Mouse (Mus musculus) hindlimb bud, embryonic 11.5 days (tissue): ENCODE measurements around the gene Ephb2.

Experiments
- DNase-seq: peaks from one replicate; pipeline ENCODE4 v3.0.0-alpha.2; 2012; ENCODE audit warnings: low read depth, low spot score; ENCODE audit errors: extremely low spot score

Ephb2 gene

DNA sequence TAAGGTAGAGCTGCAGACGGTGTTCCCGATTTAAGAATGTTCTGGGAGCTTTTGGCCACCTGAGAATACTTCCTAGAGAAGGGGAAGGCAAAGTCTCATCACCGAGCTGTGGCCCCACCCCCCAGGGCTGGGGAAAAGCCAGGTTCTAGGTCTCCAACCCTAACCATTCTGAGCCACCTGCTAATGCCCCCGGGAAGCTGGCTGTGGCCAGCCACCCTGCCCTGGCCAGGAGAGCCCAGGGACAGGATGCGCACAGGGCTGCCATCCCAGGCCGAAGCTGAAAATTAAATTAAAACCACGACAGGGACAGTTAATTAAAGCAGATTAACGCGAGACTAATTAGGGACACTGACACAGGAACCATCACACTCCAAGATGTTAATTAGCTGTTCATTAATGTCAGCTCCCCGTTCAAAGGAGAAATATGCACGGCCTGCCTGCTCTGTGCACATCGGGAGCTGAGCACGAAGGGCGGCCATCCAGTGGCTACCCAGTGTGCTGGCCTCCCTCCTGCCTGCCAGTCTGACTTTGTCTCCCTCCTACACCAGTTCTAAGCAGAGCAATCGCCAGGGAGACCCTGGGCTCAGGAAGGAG, 101.5 kb downstream of the Ephb2 start:
- no peak for DNase-seq

DNA sequence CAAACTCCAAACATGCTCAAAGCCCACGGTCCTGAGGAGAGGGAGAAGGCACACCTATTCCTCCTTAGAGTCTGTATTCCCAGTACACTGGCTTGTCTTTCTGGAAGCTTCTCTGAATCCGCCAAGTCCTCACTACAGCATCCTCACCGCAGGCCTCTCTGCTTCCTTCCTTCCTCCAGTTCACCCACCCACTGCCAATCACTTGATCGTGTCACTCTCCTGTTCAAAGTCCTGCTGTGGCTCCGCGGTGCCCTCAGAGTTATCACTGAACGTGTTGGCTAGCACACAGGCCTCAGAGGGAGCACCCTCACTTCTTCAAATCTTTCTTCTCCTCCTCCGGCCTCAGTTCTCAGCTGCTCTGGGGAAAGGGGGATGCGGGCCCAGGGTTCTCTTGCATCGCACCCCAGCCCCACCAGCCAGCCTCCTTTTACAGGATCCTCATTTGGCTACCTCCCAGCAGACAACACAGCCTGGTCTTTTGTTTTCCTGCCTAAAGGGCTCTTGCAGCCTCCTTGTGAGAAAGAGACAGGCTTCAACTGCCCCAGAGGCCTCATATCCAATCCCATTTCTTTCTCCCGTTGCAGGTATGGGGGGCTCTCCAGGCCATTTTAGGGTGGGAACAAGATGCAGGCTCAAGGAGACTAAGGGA, 102.4 kb downstream of the Ephb2 start:
- no peak for DNase-seq

DNA sequence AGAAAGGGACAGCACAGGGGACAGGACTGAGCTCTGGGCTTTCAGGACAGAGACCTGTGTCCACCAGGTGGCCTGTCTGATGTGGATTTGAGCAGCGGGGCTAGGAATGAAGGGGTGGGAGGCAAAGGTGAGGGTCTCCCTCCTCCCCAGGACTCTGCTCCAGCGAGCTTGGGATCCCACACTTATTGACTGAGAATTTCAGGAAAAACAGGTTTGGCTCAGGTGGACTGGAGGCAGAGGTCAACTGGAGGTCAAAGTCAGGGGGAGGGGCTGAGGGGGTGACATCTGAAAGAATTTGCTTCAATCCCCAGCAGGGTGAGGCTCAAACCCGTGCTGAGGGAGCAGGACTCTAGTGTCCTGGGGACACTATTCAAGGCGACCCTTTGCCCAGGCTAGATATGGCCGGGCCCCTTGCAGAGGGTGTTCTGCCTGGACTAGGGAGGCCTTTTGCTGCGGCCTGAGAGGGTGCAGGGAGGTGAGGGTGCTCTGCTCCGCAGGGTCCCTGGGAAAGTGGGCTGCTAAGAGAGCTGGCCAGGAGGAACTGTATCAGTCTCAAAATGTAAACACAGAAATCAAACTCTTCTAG, 103.2 kb downstream of the Ephb2 start:
- no peak for DNase-seq

DNA sequence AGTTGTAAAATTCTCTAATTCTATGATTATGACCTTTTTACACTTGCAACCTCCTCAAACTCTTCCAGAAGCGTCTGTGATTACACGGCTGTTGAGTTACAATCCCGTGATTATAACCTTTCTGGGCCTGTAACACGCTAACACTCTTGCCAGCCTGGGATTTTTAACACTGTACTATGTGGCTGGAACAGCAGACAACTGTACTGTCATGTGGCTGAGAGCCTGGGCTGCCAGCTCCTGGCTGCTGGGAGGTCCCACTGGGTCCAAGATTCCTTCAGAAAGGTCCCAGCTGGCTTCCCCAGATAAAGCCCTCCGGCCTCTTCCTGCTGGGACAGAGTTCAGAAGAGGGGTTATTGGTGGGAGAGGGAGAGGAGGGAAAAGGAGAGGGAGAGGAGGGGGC, 104.0 kb downstream of the Ephb2 start:
- no peak for DNase-seq

DNA sequence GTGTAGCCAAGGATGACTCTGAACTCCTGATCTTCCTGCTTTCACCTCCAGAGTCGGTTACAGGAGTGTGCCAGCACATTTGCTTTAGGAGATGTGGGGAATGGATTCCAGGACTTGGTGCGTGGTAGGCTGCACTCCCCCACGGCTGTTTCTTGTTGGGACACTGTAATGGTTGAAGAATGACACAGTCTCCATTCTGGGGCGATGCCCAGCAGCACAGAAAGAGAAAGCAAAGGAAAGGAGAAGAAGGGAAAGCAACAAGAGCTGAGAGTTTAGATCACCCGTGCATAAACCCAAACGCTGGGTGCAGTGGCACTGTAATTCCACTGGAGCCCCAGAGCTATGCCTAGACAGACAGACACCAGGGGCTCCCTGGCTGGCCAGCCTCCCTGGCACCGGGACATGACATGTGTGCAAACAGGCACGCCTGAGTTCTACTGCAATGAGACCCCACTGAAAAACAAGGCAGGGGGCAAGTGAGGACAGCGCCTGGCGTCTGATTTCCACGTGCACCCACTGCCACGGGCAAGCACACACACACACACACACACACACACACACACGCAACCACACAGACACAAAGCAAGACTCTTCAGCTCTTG, 104.7 kb downstream of the Ephb2 start:
- no peak for DNase-seq

DNA sequence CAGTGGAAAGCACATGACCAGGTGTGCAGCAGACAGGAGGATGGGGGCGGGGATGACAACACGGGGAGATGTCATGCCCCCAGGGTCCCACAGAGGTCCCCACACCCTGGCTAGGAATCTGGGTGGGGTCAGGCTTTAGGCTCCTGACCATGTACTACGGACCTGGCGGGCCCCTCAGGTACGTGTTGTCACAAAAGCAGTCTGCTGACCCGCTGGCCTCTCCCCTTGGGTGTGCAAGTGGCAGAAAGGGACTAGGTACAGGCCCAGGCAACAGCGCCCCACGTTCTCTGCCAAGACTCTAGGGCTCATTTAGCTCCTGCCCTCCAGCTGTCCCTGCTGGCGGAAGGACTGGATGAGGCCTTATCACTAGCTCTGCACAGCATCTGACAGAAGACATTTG, 105.3 kb downstream of the Ephb2 start:
- DNase-seq, result no peak

DNA sequence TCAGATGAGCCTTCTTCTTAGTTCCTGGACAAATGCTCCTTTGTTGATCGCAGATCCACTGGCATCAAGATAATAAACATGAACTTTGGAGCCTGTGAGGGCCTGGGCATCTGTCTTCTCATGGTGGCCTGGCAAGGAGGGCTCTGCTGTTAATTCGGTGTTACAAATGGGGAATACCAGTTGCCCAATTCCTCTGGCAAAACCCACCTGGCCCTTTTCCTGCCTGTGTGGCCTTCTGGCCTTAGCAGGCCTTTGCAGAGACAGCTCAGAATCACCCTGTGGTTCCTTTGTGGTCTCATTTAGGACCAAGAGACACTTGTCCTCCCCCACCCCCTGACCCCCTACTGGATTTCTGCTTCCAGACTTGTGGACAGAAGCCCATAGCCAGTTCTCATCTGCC, 106.2 kb downstream of the Ephb2 start:
- DNase-seq, result no peak

DNA sequence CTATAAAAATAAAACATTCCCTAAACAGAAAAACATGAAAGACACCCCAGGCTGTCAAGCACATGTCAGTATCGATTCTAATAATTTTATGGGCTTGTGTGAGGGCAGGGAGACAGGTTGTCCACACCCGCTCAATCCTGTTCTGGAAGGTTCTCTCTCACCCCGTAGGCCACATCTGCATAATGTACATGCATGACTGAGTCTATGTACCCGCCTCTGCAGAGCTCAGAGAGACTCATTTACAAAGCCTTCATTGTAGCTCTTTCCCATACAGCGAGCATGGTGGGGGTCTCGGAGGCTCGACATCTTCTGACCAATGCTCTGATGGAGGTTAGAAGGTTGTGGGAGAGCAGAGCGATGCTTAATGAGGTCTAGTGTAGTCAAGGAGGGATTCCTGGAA, 108.8 kb downstream of the Ephb2 start:
- DNase-seq, result no peak

DNA sequence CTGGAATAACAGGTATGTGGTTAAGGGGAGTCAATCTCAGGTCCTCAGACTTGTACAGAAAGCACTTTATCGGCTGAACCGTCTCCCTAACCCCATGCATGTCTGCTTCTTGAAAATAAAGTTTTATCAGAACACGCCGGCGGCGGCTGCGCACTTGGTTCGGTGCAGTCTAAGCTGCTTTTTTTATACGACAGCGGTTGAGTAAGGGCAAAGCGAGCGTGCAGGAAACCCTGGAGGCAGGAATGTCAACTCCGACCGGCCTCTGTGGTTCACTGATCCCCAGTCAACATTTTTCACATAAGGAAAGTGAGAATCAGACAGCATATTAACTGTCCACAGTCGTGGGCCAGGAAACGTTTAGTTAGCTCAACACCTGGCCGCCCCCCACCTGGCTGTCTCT, 111.1 kb downstream of the Ephb2 start:
- DNase-seq, result no peak

DNA sequence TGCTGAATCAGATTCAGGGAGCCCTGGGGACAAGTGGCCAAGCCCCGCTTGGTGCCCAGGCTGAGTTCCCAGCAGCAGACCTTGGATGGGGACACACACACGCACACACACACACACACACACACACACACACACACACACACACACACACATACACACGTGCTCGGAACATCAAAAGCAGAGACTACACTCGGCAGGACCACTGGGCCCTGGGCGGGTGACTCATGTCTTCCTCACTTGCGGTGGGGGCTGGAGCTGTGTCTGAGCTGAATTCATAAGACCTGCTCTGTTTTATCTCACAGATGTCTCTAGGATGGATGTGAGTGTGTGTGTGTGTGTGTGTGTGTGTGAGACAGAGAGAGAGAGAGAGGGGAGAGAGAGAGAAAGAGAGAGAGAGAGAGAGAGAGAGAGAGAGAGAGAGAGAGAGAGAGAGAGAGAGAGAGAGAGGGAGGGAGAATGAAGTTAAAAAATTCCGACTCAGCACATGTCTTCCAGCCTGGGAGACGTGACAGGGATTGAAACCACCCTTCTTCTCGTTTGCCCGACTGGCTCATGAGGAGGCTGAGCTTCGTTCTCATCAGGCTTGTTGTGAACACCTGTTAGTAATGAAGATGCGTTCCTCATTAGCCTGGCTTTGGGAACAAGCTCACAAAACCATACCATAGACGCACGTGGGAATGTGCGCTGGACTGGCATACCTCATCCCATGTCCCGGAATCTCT, 113.3 kb downstream of the Ephb2 start:
- no peak for DNase-seq

DNA sequence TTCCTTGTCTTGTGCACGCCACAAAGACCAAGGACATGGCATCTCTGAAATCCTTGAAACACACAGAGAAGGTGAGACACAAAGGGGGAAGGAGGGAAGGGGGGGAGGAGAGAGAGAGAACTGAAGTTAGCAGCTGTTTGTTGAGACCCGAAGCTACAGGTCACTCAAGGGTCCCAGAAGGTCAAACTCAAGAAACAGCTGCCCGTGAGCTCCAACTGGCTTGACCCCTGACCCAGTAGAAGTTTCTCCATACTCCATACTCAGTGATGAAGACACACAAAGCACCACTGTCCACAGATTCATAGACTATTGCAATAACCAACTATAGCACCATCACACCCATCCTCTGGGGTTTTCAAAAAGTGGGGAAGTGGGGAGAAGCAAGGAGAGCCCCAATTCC, 113.9 kb downstream of the Ephb2 start:
- no peak for DNase-seq

DNA sequence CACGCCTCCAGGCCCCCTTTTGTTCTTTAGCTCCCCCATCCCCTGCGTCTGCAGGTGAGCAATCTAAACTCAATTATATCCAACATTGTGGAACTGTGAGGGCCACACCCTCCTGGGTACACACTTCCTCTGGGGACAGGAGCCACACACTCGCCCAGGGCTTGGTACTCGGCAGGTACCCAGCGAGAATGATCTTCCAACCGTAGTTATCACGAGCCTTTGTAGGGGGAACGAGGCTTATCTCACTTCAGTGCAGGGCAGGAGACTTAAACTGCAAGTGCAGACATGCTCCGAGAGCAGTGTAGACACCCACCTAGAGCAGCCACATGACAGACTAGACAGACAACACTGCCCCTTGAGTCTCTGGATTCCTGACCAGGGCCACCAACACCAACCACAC, 115.8 kb downstream of the Ephb2 start:
- DNase-seq, result no peak

DNA sequence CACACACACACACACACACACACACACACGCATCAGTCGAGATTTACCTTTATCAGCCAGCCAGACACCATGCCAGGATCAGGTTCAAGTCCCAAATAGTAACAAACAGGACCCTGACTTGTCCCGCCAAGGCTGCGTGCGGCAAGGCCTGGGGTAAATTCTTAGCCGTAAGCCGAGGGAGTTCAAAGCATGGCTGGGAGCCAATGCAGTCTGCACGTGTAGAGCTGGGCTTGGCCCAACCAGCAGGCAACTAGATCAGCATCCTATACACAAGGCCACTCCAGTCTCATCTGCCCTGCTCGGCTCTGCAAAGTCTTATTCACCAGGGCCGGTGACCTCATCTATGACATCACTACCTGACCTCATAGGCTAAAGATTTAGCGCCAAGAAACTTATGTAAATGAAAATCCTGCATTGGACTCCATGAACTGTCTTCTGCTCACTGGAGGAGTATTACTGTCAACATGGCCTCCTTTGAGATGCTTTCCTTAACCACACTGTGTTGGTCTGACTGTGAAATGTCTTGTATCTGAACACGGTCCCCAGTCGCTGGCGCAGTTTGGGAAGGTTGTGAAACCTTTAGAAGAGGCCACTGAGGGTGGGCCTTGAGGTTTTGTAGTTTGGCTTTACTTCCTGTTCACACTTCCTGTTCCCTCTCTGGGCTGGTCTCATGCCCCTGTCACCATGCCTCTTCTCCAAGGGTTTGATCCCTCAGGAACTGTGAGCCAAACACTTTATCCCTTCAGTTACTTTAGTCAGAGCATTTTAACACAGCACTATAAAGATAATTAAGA, 117.4 kb downstream of the Ephb2 start:
- DNase-seq, result no peak

DNA sequence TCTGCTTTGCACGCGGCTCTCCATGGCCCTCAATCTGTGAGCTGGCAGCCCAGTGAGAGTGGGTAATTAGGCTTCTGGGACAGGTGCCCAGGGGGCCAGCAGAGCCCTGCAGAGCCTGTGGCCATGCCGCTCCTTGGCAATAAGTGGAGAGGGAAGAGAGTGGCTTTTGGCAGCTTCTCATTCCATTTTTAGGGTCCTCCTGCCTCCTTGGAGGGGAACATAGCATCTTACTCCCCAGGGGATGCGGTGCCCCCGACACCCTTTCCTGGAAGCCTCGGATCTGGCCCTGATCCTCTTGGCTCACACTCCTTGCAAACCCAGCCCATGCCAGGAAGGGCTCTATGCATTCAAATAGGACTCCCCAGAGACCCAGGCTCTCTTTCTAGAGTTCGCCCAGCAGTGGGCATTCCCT, 119.2 kb downstream of the Ephb2 start:
- DNase-seq, result no peak

DNA sequence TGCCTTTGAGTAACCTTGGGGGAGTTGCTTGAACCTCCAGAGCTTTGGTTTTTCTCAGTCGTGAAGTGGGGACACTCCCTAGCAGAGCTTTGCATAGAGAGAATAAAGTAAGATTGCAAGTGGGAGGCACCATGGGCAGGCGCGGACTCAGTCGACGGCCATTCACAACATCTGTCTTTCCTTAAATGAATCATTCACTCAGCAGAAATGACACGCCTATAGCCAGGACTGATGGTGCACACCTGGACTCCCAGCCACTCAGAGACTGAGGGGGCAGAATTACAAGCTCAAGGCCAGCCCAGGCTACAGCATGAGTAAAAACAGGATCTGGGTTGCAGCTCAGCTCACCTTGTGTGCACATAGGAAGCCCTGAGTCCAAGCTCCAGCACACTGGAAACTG, 121.3 kb downstream of the Ephb2 start:
- DNase-seq, result no peak

DNA sequence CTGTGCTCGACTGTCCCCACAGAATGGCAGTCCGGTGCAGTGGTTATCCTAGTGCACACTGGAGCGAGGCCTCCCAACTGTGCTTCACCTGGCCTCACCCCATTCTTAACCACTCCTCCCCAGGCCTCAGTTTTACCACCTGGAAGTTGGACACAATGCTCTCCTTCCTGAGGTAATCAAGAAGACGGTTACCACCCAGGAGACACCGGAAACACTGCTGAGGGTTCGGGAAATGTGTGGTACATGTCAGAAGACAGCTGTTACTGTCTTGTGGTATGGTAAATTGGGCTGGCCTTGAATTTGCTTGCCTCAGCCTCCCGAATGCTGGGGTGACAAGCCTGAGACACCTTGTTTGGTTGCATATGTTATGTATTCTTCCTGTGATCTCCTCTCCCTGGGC, 121.9 kb downstream of the Ephb2 start:
- no peak for DNase-seq

DNA sequence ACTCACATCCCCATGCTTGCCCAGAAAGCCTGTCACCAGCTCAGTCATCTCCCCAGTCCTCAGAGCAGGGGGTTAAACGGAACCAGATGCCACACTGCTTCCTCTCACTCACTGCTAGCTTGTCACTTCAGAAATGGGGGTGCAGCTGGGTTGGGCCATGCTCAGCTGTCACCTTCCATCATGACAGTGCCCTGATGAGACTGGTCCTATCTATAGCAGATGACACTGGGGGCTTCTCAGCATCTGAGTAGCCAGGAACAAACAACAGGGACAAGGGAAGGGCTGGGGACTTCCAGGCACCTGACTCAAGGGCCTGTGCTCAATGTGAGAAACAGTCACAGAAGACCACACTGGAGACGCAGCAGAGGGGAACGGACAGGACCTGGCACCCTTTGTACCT, 122.4 kb downstream of the Ephb2 start:
- no peak for DNase-seq

DNA sequence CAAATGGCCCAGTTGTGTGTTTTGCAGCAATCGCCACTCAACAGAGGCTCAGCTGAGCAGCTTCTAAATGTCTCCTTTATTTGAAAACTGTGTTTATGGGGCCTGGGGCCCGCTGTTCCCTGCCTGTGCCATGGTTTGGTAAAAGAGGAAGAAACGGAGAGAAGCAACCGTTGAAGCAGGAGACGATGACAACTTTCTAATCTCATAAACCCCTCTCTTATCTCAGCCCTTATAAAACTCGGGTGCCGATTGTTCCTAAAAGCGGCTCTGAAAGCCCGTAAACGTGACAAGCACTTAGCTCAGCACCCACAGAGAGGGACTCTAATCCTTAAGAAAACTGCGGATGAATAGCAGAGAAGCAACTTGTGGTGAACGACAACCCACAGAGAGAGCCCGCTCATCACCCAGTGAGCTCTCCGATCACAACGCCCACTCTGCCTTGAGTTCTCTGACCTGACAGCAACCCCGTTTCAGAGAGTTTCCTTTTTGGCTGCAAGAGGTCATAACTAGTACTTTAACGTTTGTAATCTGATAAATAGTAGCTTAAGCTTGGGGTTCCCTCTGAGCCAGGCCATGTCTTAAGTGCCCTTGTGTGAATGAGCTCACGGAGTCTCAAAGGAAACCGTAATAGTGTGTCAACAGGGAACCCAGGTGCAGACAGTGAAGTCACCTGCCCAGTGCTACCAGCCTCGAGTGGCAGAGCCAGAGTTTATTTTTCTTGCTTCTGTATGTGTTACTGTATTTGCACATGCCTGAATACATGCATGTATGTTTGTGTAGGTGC, 123.6 kb downstream of the Ephb2 start:
- no peak for DNase-seq

DNA sequence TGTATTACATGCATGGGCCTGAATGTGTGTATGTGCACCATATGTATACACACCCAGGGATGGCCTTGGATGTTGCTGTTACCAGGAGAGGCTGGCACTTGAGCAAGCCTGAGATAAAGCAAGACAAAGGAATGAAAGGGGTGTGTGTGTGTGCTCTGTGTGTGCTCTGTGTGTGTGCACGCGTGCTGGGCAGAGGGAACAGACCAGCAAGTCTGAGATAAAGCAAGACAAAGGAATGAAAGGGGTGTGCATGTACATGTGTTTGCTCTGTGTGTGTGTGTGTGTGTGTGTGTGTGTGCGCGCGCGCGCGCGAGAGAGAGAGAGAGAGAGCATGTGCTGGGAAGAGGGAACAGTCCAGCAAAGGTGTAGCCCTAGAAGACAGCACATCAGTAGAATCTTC, 125.4 kb downstream of the Ephb2 start:
- DNase-seq, result no peak

DNA sequence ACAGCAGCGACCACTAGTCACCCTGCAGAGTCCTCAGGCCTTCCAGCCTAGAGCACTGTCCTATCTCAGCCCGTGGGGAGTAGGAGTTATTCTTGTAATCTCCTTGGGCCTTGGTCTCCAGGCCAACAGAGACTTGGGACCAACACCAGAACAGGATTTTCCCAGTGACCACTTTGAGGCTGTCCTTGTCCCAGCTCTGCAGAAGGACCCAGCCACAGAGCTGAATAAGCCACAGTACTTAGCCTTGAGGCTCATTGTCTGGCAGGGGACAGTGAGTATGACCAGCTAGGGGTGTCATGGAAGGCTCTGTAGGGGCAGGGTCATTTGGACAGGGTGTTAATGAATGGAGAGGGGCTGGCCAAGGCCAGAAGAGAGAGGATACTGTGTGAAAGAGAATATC, 126.8 kb downstream of the Ephb2 start:
- no peak for DNase-seq
